Mouse (Mus musculus) Patski (cell line): ENCODE data around the gene Ngly1. TPM values are rescaled to one million over a fixed set of nuclear protein-coding genes. Genes with fewer than 3 reads are reported as not detected.
A peak's percentile ranks its signal among the peaks of the same experiment; 100 is the strongest.

Experiments used
- ATAC-seq: fragments of 100-300 bp; one replicate; pipeline ENCODE4 v1.8.0; 2021
- CTCF ChIA-PET: fragments of 350-600 bp; sonication (Branson Sonifier 250); formaldehyde crosslinking; loops from one replicate; lab custom pipeline; 2022; ENCODE audit warnings: inconsistent platforms; lab: Charles Lee
- POLR2A ChIA-PET: fragments of 350-600 bp; sonication (Branson Sonifier 250); formaldehyde crosslinking; loops from one replicate; lab custom pipeline; 2022; ENCODE audit warnings: antibody characterized with exemption, inconsistent platforms; lab: Charles Lee
- DNase-seq: peaks from one replicate; pipeline ENCODE4 v3.0.0-alpha.2; 2011; ENCODE audit warnings: low read depth, low spot score
- H3K27me3 ChIP-seq: fragments of 371-371 bp; one replicate; pipeline ENCODE4 v1.5.1; 2021
- CTCF ChIP-seq: fragments of 100-300 bp; IDR thresholded peaks from one replicate; pipeline ENCODE4 v1.5.1; 2021
- in situ Hi-C: fragments of 300-500 bp; cut with MboI; formaldehyde crosslinking; loops from 3 replicates; pipeline ENCODE4 v1.11.1; 2018; ENCODE audit warnings: low pct_unique_long_range_greater_than_20kb, mixed read lengths
- polyA plus RNA-seq: library from polyadenylated mRNA; unstranded; gene quantifications from one replicate; pipeline ENCODE4 v1.2.3, GENCODE M21; 2021

The Ngly1 gene
- polyA plus RNA-seq, 1 experiment from 2014 or later = 29.6 TPM

GRCm38 (mm10) chr14:16324394-16324793 lies 75.3 kb downstream of the Ngly1 start:
- TF ChIP-seq CTCF = no peak
- H3K27me3 ChIP-seq = no peaks in the 10 kb centered on the region
- CTCF ChIA-PET = no interaction called here
- POLR2A ChIA-PET = no interaction called here
- in situ Hi-C loops = no loop called here
- ATAC-seq = no peak
- DNase-seq = no peak

- ChIA-PET POLR2A (no interaction called here), CTCF (interaction anchor here (1.3 kb wide), 1 partner anchor 10 kb away, joined by 5 read pairs; no protein-coding TSS in a partner anchor)
- H3K27me3 ChIP-seq = no peaks in the 10 kb centered on the region
- DNase-seq (no peak), ATAC-seq (no peak)
- in situ Hi-C loops = no loop called here
- peak; percentile 13 for TF ChIP-seq CTCF
Observed at GRCm38 (mm10) chr14:16325208-16325607, 76.1 kb downstream of the Ngly1 start.

- DNase-seq (peak; percentile 22), ATAC-seq (peak; percentile 98)
- no peak for TF ChIP-seq CTCF
- H3K27me3 ChIP-seq = no peaks in the 10 kb centered on the region
- ChIA-PET CTCF (no interaction called here), POLR2A (interaction anchor here (0.7 kb wide), 1 partner anchor 20 kb away, joined by 3 read pairs; no protein-coding TSS in a partner anchor)
- in situ Hi-C loops = no loop called here
Observed at GRCm38 (mm10) chr14:16328531-16328930, 79.5 kb downstream of the Ngly1 start.

- TF ChIP-seq CTCF = no peak
- ChIA-PET POLR2A (interaction anchor here (0.7 kb wide), 1 partner anchor 19 kb away, joined by 3 read pairs; no protein-coding TSS in a partner anchor), CTCF (no interaction called here)
- no peak for DNase-seq
- in situ Hi-C loops = no loop called here
- ATAC-seq = no peak
- no peaks in the 10 kb centered on the region for H3K27me3 ChIP-seq
Observed at GRCm38 (mm10) chr14:16328959-16329480, 79.9 kb downstream of the Ngly1 start.

- no peak for TF ChIP-seq CTCF
- POLR2A ChIA-PET = no interaction called here
- ATAC-seq = no peak
Observed at GRCm38 (mm10) chr14:16329756-16330155, 80.7 kb downstream of the Ngly1 start.

GRCm38 (mm10) chr14:16334260-16334659 lies 85.2 kb downstream of the Ngly1 start:
- DNase-seq = no peak
- in situ Hi-C loops = no loop called here
- ATAC-seq = no peak
- ChIA-PET POLR2A (interaction anchor here (0.8 kb wide), 1 partner anchor 29 kb away, joined by 3 read pairs; no protein-coding TSS in a partner anchor), CTCF (no interaction called here)
- H3K27me3 ChIP-seq = no peaks in the 10 kb centered on the region
- TF ChIP-seq CTCF = no peak

More at GRCm38 (mm10) chr14:16329756-16330155, 80.7 kb downstream of the Ngly1 start:
- in situ Hi-C loops = no loop called here
- H3K27me3 ChIP-seq = no peaks in the 10 kb centered on the region
- no peak for DNase-seq
- CTCF ChIA-PET = no interaction called here

- CTCF ChIA-PET = no interaction called here
- no peaks in the 10 kb centered on the region for H3K27me3 ChIP-seq
- in situ Hi-C loops = no loop called here
- DNase-seq (no peak), ATAC-seq (no peak)
- TF ChIP-seq CTCF = no peak
- POLR2A ChIA-PET = no interaction called here
Observed at GRCm38 (mm10) chr14:16335835-16336417, 86.8 kb downstream of the Ngly1 start.

- ATAC-seq = no peak
- CTCF ChIA-PET = interaction anchor here (1.4 kb wide), 1 partner anchor 33 kb away, joined by 4 read pairs; no protein-coding TSS in a partner anchor
- in situ Hi-C loops = no loop called here
- H3K27me3 ChIP-seq = no peaks in the 10 kb centered on the region
- no peak for TF ChIP-seq CTCF
- DNase-seq = no peak
- POLR2A ChIA-PET = interaction anchor here (1.5 kb wide), 1 partner anchor 18 kb away, joined by 3 read pairs; no protein-coding TSS in a partner anchor
Observed at GRCm38 (mm10) chr14:16347505-16347904, 98.4 kb downstream of the Ngly1 start.

- peaks cover 17% of the 10 kb centered on the region for H3K27me3 ChIP-seq
- no peak for TF ChIP-seq CTCF
- CTCF ChIA-PET = no interaction called here
- no peak for ATAC-seq
- no peak for DNase-seq
- POLR2A ChIA-PET = no interaction called here
- in situ Hi-C loops = no loop called here
Observed at GRCm38 (mm10) chr14:16359704-16360103, 110.6 kb downstream of the Ngly1 start.

Other genes starting within 250 kb of the Ngly1 start
- gene Oxsm, start 528 bp downstream of the Ngly1 start, polyA plus RNA-seq = 14.8 TPM
- gene Top2b, start 115.9 kb downstream of the Ngly1 start, polyA plus RNA-seq = 99.5 TPM